Mouse (Mus musculus) erythroblast, adult 5-6 weeks (primary cell): ENCODE measurements around the gene Adcy5. TPM values are rescaled to one million over a fixed set of nuclear protein-coding genes. Genes with fewer than 3 reads are reported as not detected.

Experiments
- ATAC-seq: replicated peaks from 2 replicates; pipeline ENCODE4 v1.8.0; 2016; ENCODE audit warnings: moderate number of reproducible peaks, mild to moderate bottlenecking, moderate TSS enrichment, inconsistent platforms; ENCODE audit not compliant: poor library complexity, low FRiP score, severe bottlenecking
- total RNA-seq, 2 experiments: library from RNA; stranded (forward) in 1 of 2; stranded (reverse) in 1 of 2; fragments of 150-400 nt in 1 of 2; fragments of 200-764, 138-1000 nt in 1 of 2; gene quantifications; 2 replicates each; pipeline versions ENCODE4 v1.2.3 to v1.2.4; 2015 to 2017; ENCODE audit warnings: low replicate concordance in 2 of 2

The Adcy5 gene
- total RNA-seq, 2 experiments from 2014 or later, result not detected

DNA sequence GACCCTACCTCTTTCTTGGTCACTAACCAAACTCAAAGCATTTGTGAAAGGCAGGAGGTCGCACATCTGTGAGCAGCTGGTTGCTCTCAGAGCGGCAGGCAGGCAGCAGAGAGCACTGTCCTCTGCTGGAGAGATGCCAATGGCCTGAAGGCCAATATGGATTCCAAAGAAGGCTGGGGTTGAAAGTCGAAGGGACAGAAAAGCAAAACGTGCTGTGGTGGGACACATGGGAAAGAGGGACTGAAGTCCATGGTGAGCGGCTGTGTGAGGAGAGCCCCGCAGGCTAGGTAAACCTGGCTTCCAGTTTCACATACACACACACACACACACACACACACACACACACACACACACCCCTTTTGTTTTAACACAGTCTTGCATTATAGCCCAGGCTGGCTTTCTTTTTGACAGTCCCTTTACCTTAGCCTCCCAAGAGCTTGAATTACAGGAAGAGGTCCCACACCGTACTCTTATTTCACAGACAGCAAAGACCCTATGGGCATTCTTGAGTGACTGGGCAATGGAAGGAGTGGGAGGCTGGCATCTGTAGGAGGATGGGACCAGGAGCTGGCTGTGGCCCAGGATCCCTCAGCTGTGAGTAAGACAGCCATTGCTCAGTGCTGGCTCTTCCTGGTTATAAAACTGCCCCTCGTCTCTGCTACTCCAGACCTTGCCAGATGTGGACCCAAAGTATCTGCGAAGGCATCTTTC lies 45.9 kb downstream of the Adcy5 start:
- no peak for ATAC-seq

DNA sequence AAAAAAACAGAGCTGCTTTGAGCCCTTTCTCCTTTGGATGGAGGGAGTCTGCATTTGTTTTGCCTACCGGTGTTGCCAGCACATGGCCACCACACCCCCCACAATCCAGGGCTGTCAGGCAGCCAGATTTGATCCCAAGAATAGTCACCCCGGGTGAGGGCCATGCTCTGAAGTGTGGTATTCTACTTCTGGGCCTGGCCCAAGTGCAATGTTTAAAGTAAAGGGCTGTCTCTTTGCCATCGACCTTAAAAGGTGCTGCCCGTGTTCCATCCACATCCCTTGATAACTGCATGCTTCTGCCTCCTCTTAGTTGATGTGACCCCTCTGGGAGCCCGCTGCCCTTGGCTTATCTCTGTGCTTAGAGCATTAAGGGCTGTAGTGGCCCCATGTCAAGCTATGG lies 46.6 kb downstream of the Adcy5 start:
- no peak for ATAC-seq

DNA sequence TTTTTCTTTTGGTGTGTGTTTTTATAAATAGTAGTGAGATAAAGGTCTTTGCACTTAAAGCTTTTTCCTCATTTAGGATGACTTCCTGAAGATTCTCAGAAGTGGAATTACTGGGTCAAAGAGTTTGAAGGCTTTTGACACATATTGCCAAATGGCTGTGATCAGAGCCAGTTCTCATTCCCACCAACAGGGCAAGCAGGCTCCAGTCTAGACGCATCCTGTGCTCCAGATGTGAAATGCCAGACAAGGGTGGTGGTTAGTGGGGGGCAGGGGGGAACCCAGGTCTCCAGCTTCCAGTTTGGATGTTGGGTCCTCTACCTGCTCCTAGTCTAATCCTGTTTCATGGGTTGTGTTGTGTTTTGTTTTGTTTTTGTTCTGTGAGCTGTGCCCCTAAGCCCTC lies 48.8 kb downstream of the Adcy5 start:
- ATAC-seq, result no peak

DNA sequence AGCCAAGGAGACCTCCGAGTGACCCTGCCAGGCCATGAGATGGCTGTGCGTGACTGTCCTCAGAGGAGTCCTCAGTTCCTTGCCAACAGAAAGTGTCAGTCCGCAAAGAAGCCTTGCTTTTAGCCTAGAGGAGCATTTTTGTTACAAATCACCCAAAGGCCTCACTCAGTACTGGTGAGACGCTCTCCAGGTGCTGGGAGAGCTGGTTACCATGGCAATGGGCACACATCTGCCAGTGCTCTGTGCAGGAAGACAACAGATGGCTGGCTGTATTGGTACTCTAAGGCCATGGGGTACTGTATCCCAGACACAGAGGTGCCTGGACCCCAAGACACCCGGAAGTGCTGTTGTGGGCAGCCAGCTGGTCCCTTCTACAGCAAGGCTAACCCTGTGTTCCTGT lies 51.0 kb downstream of the Adcy5 start:
- no peak for ATAC-seq

DNA sequence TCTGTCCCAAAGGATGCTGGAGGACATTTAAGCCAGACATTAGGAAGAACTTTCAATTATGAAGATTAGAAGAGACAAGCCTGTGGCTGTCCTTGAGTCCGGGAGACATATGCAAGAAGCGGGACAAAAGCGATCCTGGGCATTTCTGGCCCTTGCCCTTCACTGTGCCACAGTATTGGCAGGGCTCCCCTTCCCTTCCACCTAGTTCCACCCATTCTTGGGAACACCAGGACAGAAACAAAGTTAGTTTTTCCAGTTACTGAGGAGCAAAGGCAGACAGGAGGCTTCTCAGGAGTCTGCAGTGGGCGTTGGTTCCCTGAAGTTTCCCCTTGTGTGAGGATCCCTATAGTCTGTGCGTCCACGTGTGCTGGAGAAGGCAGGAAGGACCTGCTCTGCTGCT lies 51.7 kb downstream of the Adcy5 start:
- no peak for ATAC-seq

DNA sequence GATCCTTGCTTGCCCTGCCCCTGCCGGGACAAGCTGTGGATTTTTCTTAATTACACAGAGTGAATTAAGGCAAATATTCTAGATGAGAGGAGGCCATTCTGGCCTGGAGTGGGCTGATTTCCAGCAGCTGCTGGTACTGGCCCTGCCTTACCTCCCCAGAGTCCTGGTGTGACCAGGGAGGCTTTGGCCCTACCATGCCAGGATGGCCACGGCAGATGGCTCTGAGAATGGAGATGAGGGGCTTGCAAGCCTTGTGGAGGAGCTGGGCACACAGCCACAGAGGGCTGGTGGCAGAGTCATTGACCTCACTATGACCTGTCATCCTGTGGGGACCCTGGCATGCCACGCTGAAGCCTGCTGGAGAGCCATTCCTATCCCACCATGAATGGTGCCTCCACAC lies 54.1 kb downstream of the Adcy5 start:
- no peak for ATAC-seq

DNA sequence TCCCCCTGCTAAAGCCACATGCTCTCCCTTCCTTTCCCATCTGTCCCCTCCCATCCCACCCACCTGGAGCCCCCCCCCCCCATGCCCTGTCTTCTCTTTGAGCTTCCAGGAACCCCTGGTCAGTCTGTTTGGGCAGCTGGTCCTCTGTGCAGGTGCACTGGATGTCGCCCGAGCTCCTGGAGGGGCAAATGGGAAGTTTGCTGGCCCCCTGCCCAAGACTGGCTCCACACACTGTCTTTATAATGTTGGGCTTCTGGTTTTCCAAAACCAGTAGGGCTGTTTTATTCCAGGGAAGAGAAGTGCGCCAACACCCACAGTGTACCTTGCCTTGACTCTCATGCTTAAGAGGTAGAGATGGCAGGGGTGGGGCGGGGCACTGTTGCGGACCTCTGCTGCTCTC lies 55.1 kb downstream of the Adcy5 start:
- no peak for ATAC-seq

DNA sequence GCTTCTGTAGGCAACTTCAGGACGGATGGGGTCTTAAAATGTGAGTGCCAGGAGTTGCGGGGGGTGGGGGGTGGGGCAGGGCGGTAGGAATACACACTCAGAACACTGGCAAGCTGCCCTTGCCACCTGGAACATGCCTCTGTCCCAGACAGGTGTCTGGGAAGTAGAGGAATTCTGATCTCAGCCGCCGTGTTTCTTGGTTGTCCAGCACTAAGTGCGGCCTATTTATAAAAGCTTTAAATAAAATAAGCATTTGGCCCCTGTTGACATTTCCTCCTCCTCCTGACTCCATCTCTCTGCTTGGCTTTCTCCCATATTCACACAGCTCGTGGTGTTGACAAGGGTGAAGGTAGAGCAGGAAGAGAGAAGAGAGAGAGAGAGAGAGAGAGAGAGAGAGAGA lies 60.4 kb downstream of the Adcy5 start:
- ATAC-seq, result no peak

DNA sequence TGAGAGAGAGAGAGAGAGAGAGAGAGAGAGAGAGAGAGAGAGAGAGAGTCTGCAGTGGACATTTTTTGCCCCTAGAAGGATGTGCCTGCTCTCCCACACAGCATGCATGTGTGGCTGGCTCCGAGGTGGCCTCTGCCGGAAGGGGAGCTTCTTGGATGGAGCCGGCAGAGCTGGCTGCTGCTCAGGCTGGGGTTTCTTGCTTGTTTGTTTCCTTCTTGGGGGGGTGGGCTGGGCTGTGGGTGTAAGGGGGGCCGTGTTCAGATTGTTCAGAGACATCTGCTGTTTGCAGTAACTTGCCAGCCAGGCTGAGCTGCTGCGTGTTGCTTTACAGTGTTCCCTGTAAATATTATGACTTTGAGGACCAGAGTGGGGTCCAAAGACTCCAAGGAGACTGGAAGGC lies 60.8 kb downstream of the Adcy5 start:
- no peak for ATAC-seq

DNA sequence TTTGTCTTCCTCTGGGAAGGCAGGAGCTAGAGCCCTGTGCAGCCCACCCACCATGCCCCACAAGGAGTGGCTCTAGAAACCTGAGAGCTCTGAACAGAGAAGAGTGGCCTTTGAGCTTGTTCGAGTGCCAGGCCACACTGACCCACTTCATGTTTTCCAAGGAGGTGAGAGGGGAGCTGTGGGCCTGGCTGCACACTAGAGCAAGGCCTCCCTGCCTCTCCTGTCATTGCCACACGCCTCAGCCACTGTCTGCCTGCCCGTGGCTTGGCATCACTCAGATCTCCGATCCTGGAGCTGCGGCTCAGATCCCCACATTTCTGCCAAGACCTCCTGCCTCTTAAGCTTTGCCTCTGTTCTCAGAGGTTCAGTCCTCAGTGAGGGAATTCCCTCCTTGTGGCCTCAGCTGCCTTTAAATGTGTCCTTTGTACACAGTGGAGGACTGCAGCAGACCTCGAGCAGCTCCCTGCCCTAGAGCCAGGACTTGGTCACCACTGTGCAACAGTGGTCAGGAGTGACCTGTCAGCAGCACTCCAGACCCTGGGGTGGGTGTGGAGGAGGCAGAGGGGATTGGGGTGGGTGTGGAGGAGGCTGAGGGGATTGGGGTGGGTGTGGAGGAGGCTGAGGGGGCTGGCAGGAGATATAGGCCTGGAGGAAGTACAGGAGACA lies 62.3 kb downstream of the Adcy5 start:
- no peak for ATAC-seq

DNA sequence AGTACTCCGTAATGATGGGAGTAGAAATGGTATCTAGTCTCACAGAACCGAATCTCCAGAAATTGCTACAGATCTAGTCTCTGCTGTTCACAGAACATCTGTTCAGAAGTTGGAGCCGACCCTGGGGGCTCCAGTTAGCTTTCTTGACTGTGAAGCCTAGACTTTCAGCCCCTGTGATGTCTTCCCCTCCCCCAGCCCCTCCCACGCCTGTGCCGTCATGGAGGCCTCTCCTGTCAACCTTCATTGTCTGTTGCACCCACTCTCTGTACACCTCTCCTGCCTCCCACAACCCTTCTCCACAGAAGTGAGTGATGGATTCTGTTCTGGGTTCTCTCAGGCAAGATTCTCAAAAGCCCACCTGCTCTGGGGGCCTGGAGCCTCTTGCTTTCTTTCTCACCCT lies 65.7 kb downstream of the Adcy5 start:
- no peak for ATAC-seq

DNA sequence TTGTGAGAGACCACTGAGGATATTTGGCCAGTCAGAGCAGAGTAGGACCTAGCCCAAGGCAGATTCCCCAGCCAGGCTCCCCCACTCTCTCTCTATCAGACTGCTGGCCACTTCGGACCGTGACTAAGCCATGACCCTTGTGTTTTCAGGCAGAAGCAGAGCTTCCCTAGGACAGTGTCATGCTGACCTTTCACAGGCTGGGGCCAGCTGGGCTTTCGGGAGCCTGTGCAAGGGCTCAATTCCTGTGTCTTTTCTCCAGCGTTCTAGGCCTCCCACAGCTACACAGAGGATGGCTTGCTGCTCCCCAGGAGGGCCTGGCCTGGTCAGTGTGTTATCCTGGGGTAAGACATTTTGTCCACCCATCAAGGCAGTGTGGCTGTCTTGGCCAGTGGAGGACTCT lies 66.9 kb downstream of the Adcy5 start:
- no peak for ATAC-seq

DNA sequence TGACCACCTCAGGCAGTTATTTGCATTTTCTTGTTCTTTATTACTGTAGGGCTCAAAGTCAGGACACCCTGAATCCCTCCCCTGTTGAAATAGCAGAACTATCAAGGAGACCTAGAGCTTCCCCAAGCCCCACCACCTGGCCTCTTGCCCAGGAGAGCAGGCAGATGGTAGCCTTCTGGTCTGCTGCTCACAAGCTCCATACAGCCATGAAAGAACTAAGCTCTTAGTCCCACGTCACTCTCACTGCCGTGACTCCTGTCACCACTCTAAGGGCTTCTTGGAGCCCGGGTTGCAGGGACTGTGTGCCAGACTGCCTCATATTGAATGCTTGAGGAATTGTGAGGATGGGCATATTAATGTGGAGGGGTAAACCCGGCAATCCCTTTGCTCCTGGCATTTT lies 69.3 kb downstream of the Adcy5 start:
- no peak for ATAC-seq

DNA sequence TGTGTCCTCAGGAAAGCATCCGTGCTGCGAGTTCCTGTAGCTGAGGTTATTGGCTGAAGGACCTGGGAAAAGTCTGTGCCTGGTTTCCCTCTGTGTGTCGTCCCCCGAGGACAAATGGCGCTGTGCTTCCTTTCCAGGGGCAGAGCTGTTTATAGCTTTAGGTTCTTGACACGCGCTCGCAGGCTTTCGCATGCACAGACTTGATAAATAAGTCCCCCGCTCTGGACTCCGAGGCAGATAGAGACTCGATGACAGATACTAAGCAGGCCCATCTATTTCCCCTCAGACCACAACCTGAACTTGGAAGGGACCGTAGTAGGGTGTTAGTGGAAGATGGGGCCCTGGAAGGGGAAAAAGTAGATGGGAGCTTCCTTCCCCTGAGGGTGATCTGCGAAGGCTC lies 70.0 kb downstream of the Adcy5 start:
- no peak for ATAC-seq

DNA sequence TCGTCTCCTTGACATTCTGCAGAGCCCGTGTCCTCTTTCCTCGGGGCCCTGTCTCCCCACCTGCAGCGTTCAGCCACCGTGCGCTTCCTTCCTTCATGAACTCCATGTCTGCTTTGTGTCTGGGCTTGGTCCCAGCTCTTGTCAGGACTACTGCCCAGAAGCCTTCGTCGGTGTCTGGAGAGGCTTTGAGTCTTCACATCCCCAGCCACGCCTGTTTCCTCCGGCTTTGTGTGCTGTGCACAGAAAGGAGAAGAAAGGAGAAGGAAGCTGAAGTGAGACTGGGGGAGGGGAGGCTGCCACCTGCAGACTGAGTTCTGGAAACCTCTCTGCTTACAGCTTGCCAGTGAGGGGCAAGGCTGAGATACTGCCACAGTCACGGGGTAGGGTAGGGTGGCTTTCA lies 74.9 kb downstream of the Adcy5 start:
- ATAC-seq, result no peak

DNA sequence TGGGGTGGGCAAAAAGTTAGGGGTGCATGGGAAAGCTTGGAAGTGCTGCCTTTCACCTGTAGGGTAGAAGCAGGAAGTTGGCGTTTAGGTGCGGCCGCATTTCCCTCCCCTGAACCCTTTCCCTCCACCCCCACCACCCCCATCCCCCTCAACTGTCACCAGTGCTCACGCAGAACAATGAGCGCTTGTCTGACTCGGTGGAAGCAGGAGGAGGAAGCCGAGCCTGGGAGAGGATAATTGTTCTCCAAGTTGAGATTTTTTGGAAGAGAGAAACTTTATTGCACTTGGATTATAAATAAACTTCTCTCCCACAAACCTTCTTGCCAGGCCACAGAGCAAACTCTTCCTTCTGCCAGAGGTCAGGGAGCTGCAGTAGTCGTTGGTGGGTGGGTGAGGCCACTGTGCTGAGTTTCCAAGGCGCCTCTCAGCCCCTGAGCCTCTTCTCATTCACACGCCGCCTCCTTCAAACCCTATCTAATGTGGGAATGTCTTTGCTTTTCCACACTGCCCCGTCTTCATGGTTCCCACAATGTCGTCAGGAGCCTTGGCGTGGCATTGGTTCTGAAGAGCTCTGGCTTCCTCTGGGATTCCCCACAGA lies 77.6 kb downstream of the Adcy5 start:
- no peak for ATAC-seq

DNA sequence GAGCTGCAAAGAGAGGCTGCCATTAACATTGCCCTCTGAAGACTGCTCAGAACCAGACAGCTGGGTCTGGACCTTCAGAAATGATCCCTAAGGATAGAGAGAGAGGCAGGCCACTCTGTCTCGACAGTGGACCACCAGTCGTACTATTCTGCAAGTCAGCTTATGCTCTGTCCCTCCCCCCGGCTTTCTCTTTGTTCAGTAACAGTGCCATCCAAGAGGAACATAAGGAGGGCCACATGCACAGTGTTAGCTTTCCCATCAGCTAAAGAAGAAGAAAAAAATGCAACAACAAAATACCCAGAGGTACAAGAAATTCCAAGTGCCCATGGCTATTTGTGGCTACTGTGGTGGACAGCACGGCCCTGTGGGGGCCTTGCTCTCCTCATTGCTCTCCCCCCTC lies 78.7 kb downstream of the Adcy5 start:
- ATAC-seq, result no peak

DNA sequence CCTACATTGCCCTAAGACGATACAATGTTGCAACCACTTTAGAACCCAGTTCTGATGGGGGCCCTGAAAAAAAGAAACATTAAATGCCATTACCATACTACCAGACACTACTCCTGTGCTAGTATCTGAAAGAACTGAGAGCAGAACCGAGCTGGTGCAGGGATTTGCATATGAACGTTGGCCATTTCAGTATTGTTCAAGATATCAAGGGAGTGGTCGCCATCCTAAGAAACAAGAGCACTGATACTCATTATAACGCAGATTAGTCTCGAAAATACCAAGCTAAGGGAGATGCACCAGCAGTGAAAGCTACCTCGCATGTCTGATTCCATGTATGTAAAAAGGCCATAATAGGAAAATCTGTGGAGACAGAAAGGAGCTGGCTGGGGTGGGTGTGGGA lies 82.4 kb downstream of the Adcy5 start:
- ATAC-seq, result no peak

DNA sequence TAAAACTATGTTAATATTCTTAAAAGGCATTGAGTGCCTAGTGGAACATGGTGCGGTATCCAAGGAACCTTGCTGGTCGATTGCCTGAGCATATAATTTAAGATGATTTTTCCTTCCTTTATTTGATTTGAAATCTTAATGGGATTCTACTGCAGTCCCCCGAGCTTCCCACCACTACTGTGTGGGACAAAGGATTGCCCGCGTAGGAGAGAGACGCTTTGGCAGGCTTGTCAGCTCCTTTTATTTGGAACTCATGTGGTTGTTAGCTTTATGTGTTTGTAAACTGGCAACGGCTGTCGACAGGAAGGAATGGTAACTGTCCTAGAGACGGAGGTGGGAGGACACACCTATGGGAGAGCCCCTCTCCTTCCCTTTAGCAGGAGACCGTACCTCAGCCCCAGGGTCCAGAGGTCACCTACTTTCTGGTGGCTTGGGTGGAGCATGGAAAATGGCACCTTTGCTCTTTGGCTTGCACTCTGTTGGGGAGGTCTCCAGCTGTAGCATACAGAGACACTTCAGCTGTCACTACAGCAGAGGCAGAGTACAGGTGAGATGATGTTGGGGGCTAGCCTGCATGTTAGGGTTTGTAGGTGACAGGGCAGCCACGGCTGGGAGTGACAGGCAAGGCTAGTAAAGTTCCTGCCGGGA lies 84.8 kb downstream of the Adcy5 start:
- no peak for ATAC-seq

DNA sequence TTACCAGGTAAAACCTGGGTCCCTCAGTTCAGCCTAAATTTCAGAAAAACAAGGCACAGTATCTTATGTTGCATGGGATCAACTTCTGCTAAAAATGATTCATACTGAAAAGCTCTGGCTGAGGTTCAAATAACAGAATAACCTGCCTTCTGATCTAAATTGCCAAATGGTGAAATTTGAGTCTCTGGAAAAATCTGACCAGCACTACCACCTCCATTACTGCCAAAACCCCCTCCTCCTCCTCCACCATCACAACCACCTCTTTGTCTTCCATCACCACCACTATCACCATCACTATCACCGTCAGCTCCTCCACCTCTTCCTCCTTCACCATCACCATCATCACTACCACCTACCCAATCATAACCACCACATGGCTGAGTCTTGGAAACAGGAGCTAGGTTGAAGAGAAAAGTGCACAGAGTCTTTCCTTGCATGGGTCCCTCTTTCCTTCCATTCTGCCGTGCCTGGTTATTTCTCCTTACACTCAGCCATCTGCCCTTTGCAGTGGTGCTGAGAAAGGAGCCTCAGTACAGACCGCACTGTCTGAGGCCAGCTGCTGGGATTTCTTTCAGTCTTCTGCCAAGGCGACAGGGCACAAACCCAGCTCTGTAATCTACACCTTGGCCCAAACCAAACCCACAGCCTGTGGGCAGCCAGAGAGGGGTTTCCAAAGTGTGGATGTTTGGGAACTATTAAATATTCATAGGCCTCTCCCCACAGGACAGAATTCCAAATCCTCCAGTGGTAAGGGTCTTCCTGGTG lies 85.5 kb downstream of the Adcy5 start:
- ATAC-seq, result no peak
